Mouse (Mus musculus) limb, embryonic 13.5 days (tissue): Measurements from ENCODE around the gene Dgke. TPM values are rescaled to one million over a fixed set of nuclear protein-coding genes. Genes with fewer than 3 reads are reported as not detected.
"Not testable (repeated sequence)": the region's sequence is repeated elsewhere in the genome, so short reads cannot be mapped to it uniquely, and the experiment has no call there.

Source experiments
- ATAC-seq: fragments of 200-750 bp; cut with Nextera tagmentation; 2 replicates; pipeline ENCODE4 v1.8.0; 2017; ENCODE audit warnings: low read depth, moderate number of reproducible peaks, moderate TSS enrichment; ENCODE audit not compliant: low FRiP score
- H3K27ac ChIP-seq: fragments of 300-500 bp; sonication (generic); 2 replicates; pipeline ENCODE4 v1.5.1; 2015; ENCODE audit warnings: inconsistent platforms, mild to moderate bottlenecking, moderate library complexity
- H3K27me3 ChIP-seq: fragments of 300-500 bp; sonication (generic); 2 replicates; pipeline ENCODE4 v1.6.1; 2015; ENCODE audit warnings: mild to moderate bottlenecking, inconsistent platforms
- H3K36me3 ChIP-seq: fragments of 300-500 bp; sonication (generic); 2 replicates; pipeline ENCODE4 v1.6.1; 2015; ENCODE audit warnings: inconsistent platforms, mild to moderate bottlenecking, moderate library complexity
- H3K4me1 ChIP-seq: fragments of 300-500 bp; sonication (generic); 2 replicates; pipeline ENCODE4 v1.6.1; 2015; ENCODE audit warnings: inconsistent platforms
- H3K4me2 ChIP-seq: fragments of 300-500 bp; sonication (generic); replicated peaks from 2 replicates; pipeline ENCODE4 v1.6.1; 2015; ENCODE audit warnings: inconsistent platforms, mild to moderate bottlenecking, moderate library complexity
- H3K4me3 ChIP-seq: fragments of 300-500 bp; sonication (generic); 2 replicates; pipeline ENCODE4 v1.5.1; 2015; ENCODE audit warnings: moderate library complexity, mild to moderate bottlenecking, inconsistent platforms
- H3K9ac ChIP-seq: fragments of 300-500 bp; sonication (generic); 2 replicates; pipeline ENCODE4 v1.6.1; 2015; ENCODE audit warnings: mild to moderate bottlenecking, inconsistent platforms
- H3K9me3 ChIP-seq: fragments of 300-500 bp; sonication (generic); 2 replicates; pipeline ENCODE4 v1.6.1; 2016; ENCODE audit warnings: inconsistent platforms
- WGBS: fragments of 180-500 bp; shearing (Covaris S2); methylation state at CpG from one replicate; pipeline ENCODE4 v1.1.7; 2015; 5-methylcytosine and 5-hydroxymethylcytosine counted together
- polyA plus RNA-seq: library from polyadenylated mRNA; unstranded; fragments of >200 nt; fragmentation: Nextera tagmentation; extraction: Ambion mirVana; gene quantifications from 2 replicates; pipeline ENCODE4 v1.2.1, GENCODE M21; 2015

The Dgke gene
- polyA plus RNA-seq, 1 experiment from 2014 or later: 4.3 TPM

- 87% methylated on average over 5 of the region's 5 CpGs for WGBS
- H3K4me1 ChIP-seq, ATAC-seq: not testable (repeated sequence)
Measured at GRCm38 (mm10) chr11:88997343-88997742, 69.3 kb downstream of the Dgke start.

GRCm38 (mm10) chr11:88996427-88996826 is 70.2 kb downstream of the Dgke start:
- H3K4me1 ChIP-seq: 0 out of 2 replicates have a peak, but pooled peaks cover 5% of the 10 kb centered on the region
- ATAC-seq: no peak
- no peaks in the 10 kb centered on the region for H3K9me3 ChIP-seq
- H3K27me3 ChIP-seq: peaks cover 35% of the 10 kb centered on the region
- 77% methylated on average over 7 of the region's 7 CpGs for WGBS
- no peak overlapping the region for H3K4me2 ChIP-seq
- H3K36me3 ChIP-seq: peaks cover 5% of the 10 kb centered on the region; the same call in 1 of the 2 replicates
- no peak overlapping the region for H3K27ac ChIP-seq
- no peak overlapping the region for H3K9ac ChIP-seq
- no peak overlapping the region for H3K4me3 ChIP-seq

More at GRCm38 (mm10) chr11:88997343-88997742, 69.3 kb downstream of the Dgke start:
- not testable (repeated sequence) for H3K4me3 ChIP-seq, H3K4me2 ChIP-seq, H3K9ac ChIP-seq, H3K27ac ChIP-seq, H3K9me3 ChIP-seq, H3K36me3 ChIP-seq
- H3K27me3 ChIP-seq: peaks cover 38% of the 10 kb centered on the region

- no peak overlapping the region for H3K4me2 ChIP-seq
- 0 out of 2 replicates have a peak, but pooled peaks cover 5% of the 10 kb centered on the region for H3K4me1 ChIP-seq
- peaks cover 13% of the 10 kb centered on the region for H3K36me3 ChIP-seq
- no peaks in the 10 kb centered on the region for H3K9me3 ChIP-seq
- no peak overlapping the region for H3K9ac ChIP-seq
- peaks cover 29% of the 10 kb centered on the region for H3K27me3 ChIP-seq
- no peak overlapping the region for H3K27ac ChIP-seq
- no peak for ATAC-seq
- no peak overlapping the region for H3K4me3 ChIP-seq
- 88% methylated on average over 2 of the region's 2 CpGs for WGBS
Measured at GRCm38 (mm10) chr11:88995616-88996015, 71.0 kb downstream of the Dgke start.

- no peak for ATAC-seq
- no peak overlapping the region for H3K4me3 ChIP-seq
- H3K27me3 ChIP-seq: peaks cover 18% of the 10 kb centered on the region
- H3K4me2 ChIP-seq: no peak overlapping the region
- H3K27ac ChIP-seq: no peak overlapping the region
- no peak overlapping the region for H3K9ac ChIP-seq
- no peaks in the 10 kb centered on the region for H3K9me3 ChIP-seq
- WGBS: 90% methylated on average over 7 of the region's 7 CpGs
- peaks cover 19% of the 10 kb centered on the region for H3K36me3 ChIP-seq
- H3K4me1 ChIP-seq: 0 out of 2 replicates have a peak, but pooled peaks cover 4% of the 10 kb centered on the region
Measured at GRCm38 (mm10) chr11:88994492-88994891, 72.2 kb downstream of the Dgke start.

GRCm38 (mm10) chr11:88993625-88994024 is 73.0 kb downstream of the Dgke start:
- WGBS: 19% methylated on average over 5 of the region's 5 CpGs
- Histone ChIP-seq H3K4me2 (no peak overlapping the region), H3K27me3 (peaks cover 9% of the 10 kb centered on the region), H3K4me1 (no peaks in the 10 kb centered on the region), H3K27ac (no peak overlapping the region), H3K36me3 (peaks cover 24% of the 10 kb centered on the region), H3K9me3 (no peaks in the 10 kb centered on the region), H3K4me3 (no peak overlapping the region), H3K9ac (no peak overlapping the region)
- ATAC-seq: no peak

- no peaks in the 10 kb centered on the region for H3K4me1 ChIP-seq
- 0 out of 2 replicates have a peak overlapping the region, but pooled peaks have one; percentile 28 for H3K27ac ChIP-seq
- no peak overlapping the region for H3K4me3 ChIP-seq
- ATAC-seq: no peak
- no peaks in the 10 kb centered on the region for H3K9me3 ChIP-seq
- no peak overlapping the region for H3K4me2 ChIP-seq
- peaks cover 28% of the 10 kb centered on the region for H3K36me3 ChIP-seq
- WGBS: 52% methylated on average over 7 of the region's 7 CpGs
- H3K9ac ChIP-seq: no peak overlapping the region
- peaks cover 5% of the 10 kb centered on the region for H3K27me3 ChIP-seq
Measured at GRCm38 (mm10) chr11:88993186-88993585, 73.5 kb downstream of the Dgke start.

GRCm38 (mm10) chr11:88989530-88989929 is 77.1 kb downstream of the Dgke start:
- no peak overlapping the region for H3K4me3 ChIP-seq
- H3K36me3 ChIP-seq: peaks cover 58% of the 10 kb centered on the region

GRCm38 (mm10) chr11:88988956-88989355 is 77.7 kb downstream of the Dgke start:
- H3K27ac ChIP-seq: no peak overlapping the region
- H3K4me3 ChIP-seq: no peak overlapping the region
- no peaks in the 10 kb centered on the region for H3K27me3 ChIP-seq
- no peaks in the 10 kb centered on the region for H3K9me3 ChIP-seq
- ATAC-seq: no peak
- no peak overlapping the region for H3K4me2 ChIP-seq
- peaks cover 64% of the 10 kb centered on the region for H3K36me3 ChIP-seq
- no peak overlapping the region for H3K9ac ChIP-seq
- H3K4me1 ChIP-seq: no peaks in the 10 kb centered on the region
- WGBS: 80% methylated on average over 5 of the region's 5 CpGs

More at GRCm38 (mm10) chr11:88989530-88989929, 77.1 kb downstream of the Dgke start:
- 78% methylated on average over 5 of the region's 5 CpGs for WGBS
- ATAC-seq: no peak
- H3K27me3 ChIP-seq: no peaks in the 10 kb centered on the region
- no peaks in the 10 kb centered on the region for H3K9me3 ChIP-seq
- H3K27ac ChIP-seq: no peak overlapping the region
- no peaks in the 10 kb centered on the region for H3K4me1 ChIP-seq
- no peak overlapping the region for H3K9ac ChIP-seq
- no peak overlapping the region for H3K4me2 ChIP-seq

- no peak overlapping the region for H3K4me2 ChIP-seq
- H3K4me3 ChIP-seq: no peak overlapping the region
- H3K27me3 ChIP-seq: no peaks in the 10 kb centered on the region
- peaks cover 81% of the 10 kb centered on the region for H3K36me3 ChIP-seq
- no peak overlapping the region for H3K27ac ChIP-seq
- H3K4me1 ChIP-seq: no peaks in the 10 kb centered on the region
- WGBS: 90% methylated on average over 10 of the region's 10 CpGs
- no peak for ATAC-seq
- no peaks in the 10 kb centered on the region for H3K9me3 ChIP-seq
- no peak overlapping the region for H3K9ac ChIP-seq
Measured at GRCm38 (mm10) chr11:88986616-88987015, 80.0 kb downstream of the Dgke start.

Other genes with a start within 250 kb of the Dgke start
- gene Akap1, start 202.3 kb downstream of the Dgke start, polyA plus RNA-seq: 16.2 and 16.9 TPM in 2 replicates
- 77.2 and 80.8 TPM in 2 replicates for gene Scpep1, start 111.4 kb downstream of the Dgke start, polyA plus RNA-seq
- not detected in 2 replicates for gene Elobl, start 99.9 kb downstream of the Dgke start, polyA plus RNA-seq
- gene Coil, start 96.6 kb downstream of the Dgke start, polyA plus RNA-seq: 22.6 and 24.1 TPM in 2 replicates
- 5.4 and 6.7 TPM in 2 replicates for gene Trim25, start 67.5 kb downstream of the Dgke start, polyA plus RNA-seq
- 1.1 and 1.6 TPM in 2 replicates for gene Gm525, start 7.0 kb upstream of the Dgke start, polyA plus RNA-seq
- 8.5 and 9.7 TPM in 2 replicates for gene Nog, start 235.5 kb upstream of the Dgke start, polyA plus RNA-seq